Mouse (Mus musculus): ENCODE measurements around the gene Map3k3. TPM values are rescaled to one million over a fixed set of nuclear protein-coding genes. Genes with fewer than 3 reads are reported as not detected.
"Not testable (repeated sequence)": the region's sequence is repeated elsewhere in the genome, so short reads cannot be mapped to it uniquely, and the experiment has no call there.

Map3k3 gene
- polyA plus RNA-seq, 1 experiment from 2014 or later = 17.6 TPM

DNA sequence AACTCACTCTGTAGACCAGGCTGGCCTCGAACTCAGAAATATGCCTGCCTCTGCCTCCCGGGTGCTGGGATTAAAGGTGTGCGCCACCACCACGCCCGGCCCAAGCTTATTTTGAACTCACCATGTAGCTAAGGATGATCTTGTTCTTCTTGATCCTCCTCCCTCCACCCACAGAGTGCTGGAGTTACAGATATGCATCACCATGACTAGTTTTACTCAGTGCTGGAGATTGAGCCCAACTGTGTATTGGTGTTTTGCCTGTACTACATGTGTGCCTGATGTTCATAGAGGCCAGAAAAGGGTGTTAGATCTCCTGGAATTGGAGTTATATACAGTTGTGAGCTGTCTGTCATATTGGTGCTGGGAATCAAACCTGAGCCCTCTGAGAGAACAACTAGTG, 37.8 kb downstream of the Map3k3 start:
- H3K9me3 ChIP-seq (replicated peaks; ENCODE audit: control insufficient read depth, low read length) = no peaks in the 10 kb centered on the region

DNA sequence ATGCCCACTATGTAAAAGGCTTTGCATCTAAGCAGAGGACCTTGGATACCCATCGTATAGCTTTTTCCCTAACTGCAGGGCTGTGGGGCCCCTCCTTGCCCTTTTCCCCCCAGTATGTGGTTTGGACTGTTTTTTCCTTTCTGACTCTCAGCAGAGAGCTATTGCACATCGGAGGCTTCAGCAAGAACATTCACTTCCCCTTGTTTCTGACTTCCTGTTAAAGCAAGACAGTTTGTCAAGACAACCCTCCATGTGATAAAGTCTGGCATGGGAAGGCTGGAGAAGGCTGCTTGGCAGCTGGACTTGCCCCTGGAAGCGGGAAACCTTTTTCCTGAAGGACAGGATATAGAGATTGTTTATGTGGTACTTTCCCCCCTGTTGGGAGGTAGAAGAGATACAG, 38.3 kb downstream of the Map3k3 start:
- no peaks in the 10 kb centered on the region for H3K4me1 ChIP-seq (ENCODE audit: control insufficient read depth, insufficient read depth, low read length)
- ATAC-seq (replicated peaks; ENCODE audit: extremely low read depth, insufficient read depth, low FRiP score) = peak; percentile 32; the same call in 1 of the 2 replicates
- WGBS = 57% methylated on average over 3 of the region's 3 CpGs
- no peaks in the 10 kb centered on the region for H3K27me3 ChIP-seq (ENCODE audit: control insufficient read depth, insufficient read depth, low read length)
- H3K4me3 ChIP-seq (ENCODE audit: low read length) = no peak overlapping the region
- H3K36me3 ChIP-seq (ENCODE audit: control insufficient read depth, insufficient read depth) = peaks cover 32% of the 10 kb centered on the region
- H3K27ac ChIP-seq (ENCODE audit: low read length) = peak overlapping the region; percentile 66
- no peaks in the 10 kb centered on the region for H3K9me3 ChIP-seq (replicated peaks; ENCODE audit: control insufficient read depth, low read length)
- H3K4me2 ChIP-seq (ENCODE audit: low read depth, low read length) = no peak overlapping the region
- no peak overlapping the region for H3K9ac ChIP-seq (ENCODE audit: low read length)

More for the DNA sequence above, 37.8 kb downstream of the Map3k3 start:
- H3K27me3 ChIP-seq (ENCODE audit: control insufficient read depth, insufficient read depth, low read length) = no peaks in the 10 kb centered on the region
- no peak overlapping the region for H3K9ac ChIP-seq (ENCODE audit: low read length)
- no peaks in the 10 kb centered on the region for H3K4me1 ChIP-seq (ENCODE audit: control insufficient read depth, insufficient read depth, low read length)
- H3K36me3 ChIP-seq (ENCODE audit: control insufficient read depth, insufficient read depth) = peaks cover 36% of the 10 kb centered on the region
- ATAC-seq (replicated peaks; ENCODE audit: extremely low read depth, insufficient read depth, low FRiP score) = no peak
- H3K4me3 ChIP-seq (ENCODE audit: low read length) = no peak overlapping the region
- WGBS = 96% methylated on average over 5 of the region's 5 CpGs
- H3K4me2 ChIP-seq (ENCODE audit: low read depth, low read length) = 0 out of 2 replicates have a peak overlapping the region, but pooled peaks have one; percentile 1
- peak overlapping the region; percentile 66 for H3K27ac ChIP-seq (ENCODE audit: low read length)

DNA sequence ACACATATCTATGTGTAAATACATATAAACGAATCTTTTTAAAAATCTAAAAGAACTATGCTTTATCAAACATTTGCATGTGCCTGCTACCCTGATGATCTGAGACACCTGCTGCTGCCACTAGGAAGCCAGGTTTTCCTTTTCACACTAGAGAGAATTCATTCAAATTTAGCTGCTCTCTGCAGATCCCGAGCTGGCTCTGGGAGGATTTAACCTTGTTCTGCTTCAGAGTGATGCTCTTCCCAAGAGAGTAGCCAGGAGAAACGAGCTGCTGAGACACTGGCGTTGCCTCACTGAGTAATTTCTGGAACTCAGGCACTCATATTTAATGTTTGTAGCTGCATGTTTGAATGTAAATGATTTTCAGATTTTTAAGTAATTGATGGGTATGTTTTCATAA, 40.4 kb downstream of the Map3k3 start:
- Histone ChIP-seq H3K4me3 (ENCODE audit: low read length) (no peak overlapping the region), H3K4me2 (ENCODE audit: low read depth, low read length) (no peak overlapping the region), H3K27ac (ENCODE audit: low read length) (no peak overlapping the region), H3K36me3 (ENCODE audit: control insufficient read depth, insufficient read depth) (peaks cover 27% of the 10 kb centered on the region), H3K9me3 (replicated peaks; ENCODE audit: control insufficient read depth, low read length) (no peaks in the 10 kb centered on the region), H3K4me1 (ENCODE audit: control insufficient read depth, insufficient read depth, low read length) (no peaks in the 10 kb centered on the region), H3K27me3 (ENCODE audit: control insufficient read depth, insufficient read depth, low read length) (no peaks in the 10 kb centered on the region), H3K9ac (ENCODE audit: low read length) (no peak overlapping the region)
- ATAC-seq (replicated peaks; ENCODE audit: extremely low read depth, insufficient read depth, low FRiP score) = no peak
- 79% methylated on average over 4 of the region's 4 CpGs for WGBS

DNA sequence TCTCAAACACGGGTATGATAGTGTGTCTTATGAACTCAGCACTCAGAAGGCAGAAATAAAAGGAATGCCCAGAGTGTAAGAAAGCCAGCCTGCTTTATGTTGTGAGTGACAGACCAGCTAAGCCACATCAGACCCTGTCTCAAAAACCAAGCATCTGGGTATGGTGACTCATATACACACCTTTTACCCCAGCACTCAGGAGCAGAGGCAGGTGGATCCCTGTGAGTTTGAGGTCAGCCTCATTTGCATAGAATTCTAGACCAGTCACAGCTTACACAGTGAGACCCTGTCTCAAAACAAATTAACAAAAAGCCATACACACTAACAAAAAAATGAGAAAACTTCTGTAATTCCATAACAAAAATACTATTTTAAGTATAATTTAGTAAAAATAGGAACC, 41.4 kb downstream of the Map3k3 start:
- no peaks in the 10 kb centered on the region for H3K27me3 ChIP-seq (ENCODE audit: control insufficient read depth, insufficient read depth, low read length)
- 75% methylated on average over 1 of the region's 1 CpGs for WGBS
- no peaks in the 10 kb centered on the region for H3K9me3 ChIP-seq (replicated peaks; ENCODE audit: control insufficient read depth, low read length)
- ATAC-seq (replicated peaks; ENCODE audit: extremely low read depth, insufficient read depth, low FRiP score) = no peak
- no peak overlapping the region for H3K9ac ChIP-seq (ENCODE audit: low read length)
- H3K4me2 ChIP-seq (ENCODE audit: low read depth, low read length) = no peak overlapping the region
- H3K36me3 ChIP-seq (ENCODE audit: control insufficient read depth, insufficient read depth) = peaks cover 28% of the 10 kb centered on the region
- H3K4me1 ChIP-seq (ENCODE audit: control insufficient read depth, insufficient read depth, low read length) = no peaks in the 10 kb centered on the region
- H3K4me3 ChIP-seq (ENCODE audit: low read length) = no peak overlapping the region
- H3K27ac ChIP-seq (ENCODE audit: low read length) = no peak overlapping the region

DNA sequence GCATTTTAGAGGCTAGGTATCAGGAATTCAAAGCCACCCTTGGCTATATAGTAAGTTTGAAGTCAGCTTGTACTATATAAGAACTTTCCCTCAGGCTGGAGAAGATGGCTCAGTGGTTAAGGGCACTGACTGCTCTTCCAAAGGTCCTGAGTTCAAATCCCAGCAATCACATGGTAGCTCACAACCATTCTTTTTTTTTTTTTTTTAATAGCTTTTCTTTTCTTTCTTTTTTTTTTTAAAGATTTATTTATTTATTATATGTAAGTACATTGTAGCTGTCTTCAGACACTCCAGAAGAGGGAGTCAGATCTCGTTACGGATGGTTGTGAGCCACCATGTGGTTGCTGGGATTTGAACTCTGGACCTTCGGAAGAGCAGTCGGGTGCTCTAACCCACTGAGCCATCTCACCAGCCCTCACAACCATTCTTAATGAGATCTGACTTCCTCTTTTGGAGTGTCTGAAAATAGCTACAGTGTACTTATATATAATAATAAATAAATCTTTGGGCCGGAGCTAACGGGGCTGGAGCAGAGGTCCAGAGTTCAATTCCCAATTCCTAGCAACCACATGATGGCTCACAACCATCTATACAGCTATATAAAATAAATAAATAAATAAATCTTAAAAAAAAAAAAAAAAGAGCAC, 42.4 kb downstream of the Map3k3 start:
- WGBS = 91% methylated on average over 4 of the region's 6 CpGs
- ATAC-seq (replicated peaks; ENCODE audit: extremely low read depth, insufficient read depth, low FRiP score); H3K9ac ChIP-seq (ENCODE audit: low read length); H3K4me1 ChIP-seq (ENCODE audit: control insufficient read depth, insufficient read depth, low read length); H3K9me3 ChIP-seq (replicated peaks; ENCODE audit: control insufficient read depth, low read length); H3K27me3 ChIP-seq (ENCODE audit: control insufficient read depth, insufficient read depth, low read length); H3K4me3 ChIP-seq (ENCODE audit: low read length); H3K4me2 ChIP-seq (ENCODE audit: low read depth, low read length); H3K27ac ChIP-seq (ENCODE audit: low read length): not testable (repeated sequence)
- H3K36me3 ChIP-seq (ENCODE audit: control insufficient read depth, insufficient read depth) = peaks cover 25% of the 10 kb centered on the region

DNA sequence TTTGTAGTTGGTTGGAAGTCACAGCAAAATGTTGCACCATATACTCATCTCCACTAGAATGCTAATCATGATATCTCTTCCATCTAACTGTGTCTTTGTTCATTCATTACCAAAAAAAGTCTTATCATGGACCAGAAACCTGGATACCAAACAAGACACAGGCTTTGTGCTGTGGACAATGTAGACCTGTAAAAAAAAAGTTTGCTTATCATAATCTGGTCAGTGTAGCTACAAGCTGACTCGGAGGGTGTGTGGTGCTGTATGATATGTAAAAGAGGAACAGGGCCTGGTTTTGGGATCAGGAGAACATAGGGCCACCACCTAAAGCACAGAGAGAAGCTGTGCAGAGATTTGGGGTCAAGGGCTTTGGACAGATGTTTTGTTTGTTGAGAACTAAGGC, 45.1 kb downstream of the Map3k3 start:
- Histone ChIP-seq H3K9me3 (replicated peaks; ENCODE audit: control insufficient read depth, low read length) (no peaks in the 10 kb centered on the region), H3K4me3 (ENCODE audit: low read length) (no peak overlapping the region), H3K27ac (ENCODE audit: low read length) (no peak overlapping the region), H3K4me1 (ENCODE audit: control insufficient read depth, insufficient read depth, low read length) (peaks cover 11% of the 10 kb centered on the region), H3K9ac (ENCODE audit: low read length) (no peak overlapping the region), H3K4me2 (ENCODE audit: low read depth, low read length) (no peak overlapping the region), H3K36me3 (ENCODE audit: control insufficient read depth, insufficient read depth) (peaks cover 18% of the 10 kb centered on the region), H3K27me3 (ENCODE audit: control insufficient read depth, insufficient read depth, low read length) (no peaks in the 10 kb centered on the region)
- WGBS = 63% methylated on average over 1 of the region's 1 CpGs
- ATAC-seq (replicated peaks; ENCODE audit: extremely low read depth, insufficient read depth, low FRiP score) = no peak

DNA sequence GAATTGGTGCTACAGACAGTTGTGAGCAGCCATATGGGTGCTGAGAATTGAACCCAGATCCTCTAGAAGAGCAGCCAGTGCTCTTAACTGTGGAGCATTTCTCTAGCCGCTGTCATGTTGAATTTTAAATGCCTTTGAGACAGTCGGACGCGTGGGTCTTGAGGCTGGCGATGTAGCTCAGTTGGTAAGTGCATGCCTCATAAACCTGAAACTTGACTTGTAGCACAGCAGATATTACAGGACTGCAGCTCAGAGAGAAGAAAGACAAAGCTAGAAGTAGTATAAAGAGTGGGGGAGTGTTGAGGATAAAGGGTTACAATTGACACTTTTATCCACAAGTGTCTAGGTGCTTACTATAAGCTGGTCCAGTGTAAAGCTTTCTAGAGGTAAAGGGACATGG, 48.1 kb downstream of the Map3k3 start:
- H3K36me3 ChIP-seq (ENCODE audit: control insufficient read depth, insufficient read depth) = peaks cover 17% of the 10 kb centered on the region
- no peaks in the 10 kb centered on the region for H3K27me3 ChIP-seq (ENCODE audit: control insufficient read depth, insufficient read depth, low read length)
- 89% methylated on average over 5 of the region's 5 CpGs for WGBS
- no peak overlapping the region for H3K4me2 ChIP-seq (ENCODE audit: low read depth, low read length)
- no peak overlapping the region for H3K27ac ChIP-seq (ENCODE audit: low read length)
- no peak for ATAC-seq (replicated peaks; ENCODE audit: extremely low read depth, insufficient read depth, low FRiP score)
- no peak overlapping the region for H3K9ac ChIP-seq (ENCODE audit: low read length)
- H3K4me3 ChIP-seq (ENCODE audit: low read length) = no peak overlapping the region
- peaks cover 21% of the 10 kb centered on the region for H3K4me1 ChIP-seq (ENCODE audit: control insufficient read depth, insufficient read depth, low read length)
- no peaks in the 10 kb centered on the region for H3K9me3 ChIP-seq (replicated peaks; ENCODE audit: control insufficient read depth, low read length)

DNA sequence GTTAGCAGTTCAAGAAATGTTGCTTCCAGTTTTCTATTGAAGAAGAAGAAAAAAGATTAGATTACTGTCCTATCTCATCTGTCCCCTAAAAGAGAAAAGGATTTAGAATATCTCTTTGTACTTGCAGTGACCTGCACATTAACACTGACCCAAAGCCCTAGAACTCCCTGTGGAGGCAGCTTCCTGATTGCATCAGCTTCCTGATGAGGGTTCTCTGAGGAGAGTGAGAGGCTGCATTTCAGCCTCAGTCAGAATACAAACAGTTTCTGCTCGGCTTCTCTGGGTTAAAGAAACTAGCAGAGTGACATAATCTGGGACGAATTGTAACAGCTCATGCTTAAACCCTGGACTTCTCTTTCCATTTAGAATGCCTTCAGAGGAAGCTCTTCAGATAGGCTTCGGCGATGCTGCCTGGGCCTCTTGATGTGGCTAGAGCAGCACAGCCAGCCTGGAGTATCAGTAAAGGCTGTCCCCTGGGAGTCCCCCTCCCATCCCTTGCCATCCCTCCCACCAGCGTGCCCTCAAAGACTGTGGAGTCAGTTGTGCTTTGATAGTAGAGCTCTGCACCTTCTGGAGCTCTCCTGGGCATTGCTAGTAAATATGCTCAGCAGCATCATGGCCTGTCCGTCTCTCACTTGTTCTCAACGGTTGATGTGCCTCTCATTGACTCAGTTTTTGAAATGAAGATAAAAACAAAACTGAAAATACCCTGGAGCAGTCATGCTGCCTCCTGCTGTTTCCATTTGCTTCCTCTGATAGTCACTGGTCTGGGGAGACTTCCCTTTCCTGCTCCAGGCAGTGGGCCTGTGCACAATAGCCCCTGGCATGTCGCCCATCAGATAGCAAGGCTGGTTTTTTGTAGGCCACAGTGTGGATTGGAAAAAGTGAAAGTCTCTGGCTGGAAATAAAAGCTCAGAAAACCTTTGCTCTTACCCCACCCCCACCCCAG, 50.4 kb downstream of the Map3k3 start:
- Histone ChIP-seq H3K27ac (ENCODE audit: low read length) (peak overlapping the region; percentile 93), H3K4me3 (ENCODE audit: low read length) (peak overlapping the region; percentile 20), H3K27me3 (ENCODE audit: control insufficient read depth, insufficient read depth, low read length) (no peaks in the 10 kb centered on the region), H3K4me1 (ENCODE audit: control insufficient read depth, insufficient read depth, low read length) (peaks cover 21% of the 10 kb centered on the region), H3K9ac (ENCODE audit: low read length) (peak overlapping the region; percentile 60), H3K4me2 (ENCODE audit: low read depth, low read length) (peak overlapping the region; percentile 57), H3K36me3 (ENCODE audit: control insufficient read depth, insufficient read depth) (peaks cover 16% of the 10 kb centered on the region), H3K9me3 (replicated peaks; ENCODE audit: control insufficient read depth, low read length) (no peaks in the 10 kb centered on the region)
- WGBS = 11% methylated on average over 8 of the region's 8 CpGs
- peak; percentile 92 for ATAC-seq (replicated peaks; ENCODE audit: extremely low read depth, insufficient read depth, low FRiP score)

DNA sequence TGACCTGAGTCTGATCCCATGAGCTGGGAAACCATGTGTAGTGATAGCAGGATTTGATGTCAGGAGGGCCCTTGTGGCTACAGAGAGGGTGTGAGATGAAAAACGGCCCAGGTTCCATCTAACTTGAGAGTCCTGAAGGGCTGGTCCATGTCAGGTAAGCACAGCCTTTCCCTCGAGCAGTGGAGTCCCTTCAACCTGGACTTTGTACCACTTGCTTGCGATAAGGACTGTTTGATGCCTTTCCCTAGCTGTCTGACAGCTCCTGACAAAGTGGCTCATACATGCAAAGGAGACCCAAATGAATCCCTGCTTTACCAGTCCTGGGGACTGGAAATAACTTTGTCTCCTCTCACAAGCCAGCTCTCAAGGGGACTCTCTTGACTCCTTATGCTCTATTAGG, 66.8 kb downstream of the Map3k3 start:
- H3K27me3 ChIP-seq (ENCODE audit: control insufficient read depth, insufficient read depth, low read length) = no peaks in the 10 kb centered on the region
- no peak for ATAC-seq (replicated peaks; ENCODE audit: extremely low read depth, insufficient read depth, low FRiP score)
- H3K9ac ChIP-seq (ENCODE audit: low read length) = no peak overlapping the region
- no peaks in the 10 kb centered on the region for H3K9me3 ChIP-seq (replicated peaks; ENCODE audit: control insufficient read depth, low read length)
- WGBS = 81% methylated on average over 3 of the region's 3 CpGs
- no peaks in the 10 kb centered on the region for H3K4me1 ChIP-seq (ENCODE audit: control insufficient read depth, insufficient read depth, low read length)
- no peak overlapping the region for H3K4me3 ChIP-seq (ENCODE audit: low read length)
- peaks cover 49% of the 10 kb centered on the region for H3K36me3 ChIP-seq (ENCODE audit: control insufficient read depth, insufficient read depth)
- H3K27ac ChIP-seq (ENCODE audit: low read length) = no peak overlapping the region
- H3K4me2 ChIP-seq (ENCODE audit: low read depth, low read length) = no peak overlapping the region

Measured in heart, embryonic 16.5 days (tissue).